Mouse (Mus musculus) C2C12 (cell line): ENCODE data around the gene Zfhx3. TPM values are rescaled to one million over a fixed set of nuclear protein-coding genes. Genes with fewer than 3 reads are reported as not detected.

Experiments used
- H3K27me3 ChIP-seq: one replicate; pipeline ENCODE4 v1.6.1; 2011; ENCODE audit not compliant: control insufficient read depth, insufficient read depth, insufficient read length
- H3K36me3 ChIP-seq: one replicate; pipeline ENCODE4 v1.6.1; 2011; ENCODE audit not compliant: control insufficient read depth, insufficient read depth
- H3K4me3 ChIP-seq: one replicate; pipeline ENCODE4 v1.5.1; 2011; ENCODE audit warnings: mild to moderate bottlenecking, control low read depth; ENCODE audit not compliant: poor library complexity, insufficient read depth, severe bottlenecking
- H3K79me2 ChIP-seq: one replicate; pipeline ENCODE4 v1.6.1; 2011; ENCODE audit not compliant: control insufficient read depth, insufficient read depth
- H3K79me3 ChIP-seq: one replicate; pipeline ENCODE4 v1.6.1; 2011; ENCODE audit warnings: low read depth, control low read depth
- H3ac ChIP-seq: one replicate; pipeline ENCODE3; 2011; ENCODE audit warnings: low read depth; ENCODE audit not compliant: control insufficient read depth, insufficient read length
- CEBPB ChIP-seq: IDR thresholded peaks from one replicate; pipeline ENCODE4 v1.6.1; 2011; ENCODE audit warnings: low read depth, mild to moderate bottlenecking, control low read depth, moderate library complexity
- CTCF ChIP-seq: IDR thresholded peaks from one replicate; pipeline ENCODE4 v1.5.1; 2011; ENCODE audit not compliant: control insufficient read depth, insufficient read depth, insufficient read length
- FOSL1 ChIP-seq: IDR thresholded peaks from one replicate; pipeline ENCODE4 v1.8.0; 2011; ENCODE audit warnings: mild to moderate bottlenecking, low read length; ENCODE audit not compliant: poor library complexity, insufficient read depth, severe bottlenecking
- MAX ChIP-seq: IDR thresholded peaks from one replicate; pipeline ENCODE4 v1.6.1; 2011; ENCODE audit warnings: mild to moderate bottlenecking, control low read depth
- MYOD1 ChIP-seq: IDR thresholded peaks from one replicate; pipeline ENCODE4 v1.6.1; 2011; ENCODE audit warnings: low read depth; ENCODE audit not compliant: control insufficient read depth, insufficient read length
- MYOG ChIP-seq: IDR thresholded peaks from one replicate; pipeline ENCODE4 v1.6.1; 2011; ENCODE audit not compliant: control insufficient read depth, insufficient read length; ENCODE audit errors: extremely low read depth
- USF1 ChIP-seq: IDR thresholded peaks from one replicate; pipeline ENCODE4 v1.6.1; 2011; ENCODE audit warnings: low read depth, mild to moderate bottlenecking, control low read depth, moderate library complexity
- polyA plus RNA-seq: library from polyadenylated mRNA; unstranded; fragments of >200 nt; fragmentation: generic; extraction: Trizol; gene quantifications from one replicate; pipeline ENCODE4 v1.2.1, GENCODE M21; 2012; ENCODE audit warnings: missing spikeins

Zfhx3 gene
- polyA plus RNA-seq, 1 experiment: 4.3 TPM

DNA sequence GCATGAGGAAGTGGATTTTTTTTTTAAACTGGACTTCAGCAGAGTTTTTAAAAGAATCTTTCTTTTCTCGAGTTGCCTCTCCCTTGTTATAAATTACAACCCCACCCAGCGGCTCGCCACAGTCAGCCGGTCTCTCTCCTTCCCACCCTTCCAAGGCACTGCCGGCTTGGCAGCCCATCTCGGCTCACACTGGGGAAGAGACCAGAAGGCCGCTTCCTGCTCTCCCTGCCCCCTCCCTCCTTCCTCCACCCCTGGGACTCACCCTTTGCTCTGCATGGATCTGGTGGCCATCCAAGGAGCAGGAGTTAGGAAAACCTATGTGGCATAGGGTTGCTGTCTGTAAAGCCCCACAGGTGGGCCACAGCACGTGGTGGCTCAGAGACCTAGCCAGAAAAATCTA is 705.1 kb downstream of the Zfhx3 start:
- no peaks in the 10 kb centered on the region for H3K36me3 ChIP-seq
- no peaks in the 10 kb centered on the region for H3K27me3 ChIP-seq
- no peak for TF ChIP-seq MAX
- no peak for TF ChIP-seq CTCF
- TF ChIP-seq FOSL1: no peak
- no peak for TF ChIP-seq CEBPB
- TF ChIP-seq USF1: no peak
- no peak for TF ChIP-seq MYOG
- no peak for TF ChIP-seq MYOD1
- H3ac ChIP-seq: no peak overlapping the region
- H3K79me2 ChIP-seq: no peaks in the 10 kb centered on the region
- no peaks in the 10 kb centered on the region for H3K79me3 ChIP-seq
- H3K4me3 ChIP-seq: no peak overlapping the region

DNA sequence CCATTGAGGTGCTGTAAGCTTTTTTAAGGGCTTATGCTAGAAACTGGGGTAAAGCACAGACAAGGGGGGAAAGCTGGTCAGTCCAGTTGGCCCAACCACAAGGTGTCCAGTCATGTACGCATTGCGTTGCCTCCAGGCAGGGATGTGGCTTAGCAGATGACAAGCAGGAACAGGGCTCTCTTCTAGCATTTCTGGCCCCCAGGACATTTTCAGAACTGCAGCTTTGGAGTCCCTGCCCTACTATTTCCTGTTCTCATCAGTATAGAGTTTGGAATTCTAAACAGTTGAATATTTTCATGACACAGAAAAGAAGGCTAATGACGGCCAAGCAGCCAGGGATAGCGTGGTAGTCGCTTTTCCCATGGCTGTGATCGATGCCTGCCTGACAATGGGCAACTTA is 706.5 kb downstream of the Zfhx3 start:
- no peaks in the 10 kb centered on the region for H3K79me3 ChIP-seq
- no peaks in the 10 kb centered on the region for H3K27me3 ChIP-seq
- H3K79me2 ChIP-seq: no peaks in the 10 kb centered on the region
- no peak overlapping the region for H3K4me3 ChIP-seq
- TF ChIP-seq USF1 (no peak), MYOG (no peak), FOSL1 (no peak), CEBPB (no peak), MYOD1 (no peak), CTCF (no peak), MAX (no peak)
- H3K36me3 ChIP-seq: no peaks in the 10 kb centered on the region
- H3ac ChIP-seq: no peak overlapping the region

DNA sequence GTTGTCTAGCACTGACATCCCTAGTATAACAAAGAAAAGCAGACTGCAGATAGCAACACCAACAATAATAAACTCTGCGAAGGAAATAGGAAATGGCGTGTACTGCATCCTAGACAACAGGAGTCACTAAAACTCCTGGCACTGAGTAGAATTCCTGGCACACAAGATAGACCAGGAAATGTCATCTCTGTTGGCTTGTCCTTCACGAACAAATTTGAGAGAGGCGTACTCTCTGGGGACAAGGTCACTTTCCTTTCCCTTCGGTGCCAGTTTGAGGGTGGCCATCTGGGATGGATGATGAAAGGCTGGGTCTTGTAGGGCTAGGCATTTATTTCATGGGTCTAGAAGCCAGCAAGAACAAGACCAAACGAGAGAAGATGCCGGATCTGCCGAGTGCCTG is 708.4 kb downstream of the Zfhx3 start:
- H3K4me3 ChIP-seq: no peak overlapping the region
- no peaks in the 10 kb centered on the region for H3K36me3 ChIP-seq
- H3K79me2 ChIP-seq: no peaks in the 10 kb centered on the region
- TF ChIP-seq MAX (no peak), MYOD1 (no peak)
- H3ac ChIP-seq: no peak overlapping the region
- no peaks in the 10 kb centered on the region for H3K27me3 ChIP-seq
- no peaks in the 10 kb centered on the region for H3K79me3 ChIP-seq

DNA sequence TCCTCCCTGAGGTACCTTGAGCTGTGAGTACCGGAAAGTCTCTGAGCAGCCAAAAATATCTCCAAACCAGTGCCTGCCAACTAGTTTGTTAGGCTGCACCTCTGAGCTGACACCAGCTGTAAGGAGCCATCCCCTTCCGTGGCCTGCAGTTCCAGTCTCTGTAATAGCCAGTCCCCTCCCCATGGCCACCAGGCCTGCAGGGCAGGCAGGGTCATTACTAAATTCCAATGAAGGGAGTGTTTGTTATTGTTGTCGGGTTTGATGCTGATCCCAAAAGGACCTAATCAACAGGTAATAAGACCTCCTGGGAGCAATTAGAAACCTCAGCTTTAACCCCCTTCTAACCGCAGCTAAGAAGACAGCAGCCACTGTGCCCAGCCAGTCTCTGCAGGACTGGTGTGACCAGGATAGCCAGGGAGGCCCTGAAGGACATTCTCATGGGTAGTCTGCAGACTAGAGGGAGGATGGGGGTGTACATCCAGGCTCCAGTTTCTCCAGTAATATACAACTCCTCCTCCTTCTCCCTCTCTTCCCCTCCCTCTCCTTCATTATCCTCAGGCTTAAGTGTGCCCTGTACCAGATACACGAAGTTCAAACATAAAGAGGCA is 719.1 kb downstream of the Zfhx3 start:
- H3K27me3 ChIP-seq: no peaks in the 10 kb centered on the region
- no peaks in the 10 kb centered on the region for H3K79me2 ChIP-seq
- TF ChIP-seq MYOD1 (no peak), MYOG (no peak), CEBPB (no peak), USF1 (no peak), FOSL1 (no peak), CTCF (no peak), MAX (no peak)
- H3K36me3 ChIP-seq: no peaks in the 10 kb centered on the region
- no peaks in the 10 kb centered on the region for H3K79me3 ChIP-seq
- H3ac ChIP-seq: no peak overlapping the region
- H3K4me3 ChIP-seq: no peak overlapping the region

DNA sequence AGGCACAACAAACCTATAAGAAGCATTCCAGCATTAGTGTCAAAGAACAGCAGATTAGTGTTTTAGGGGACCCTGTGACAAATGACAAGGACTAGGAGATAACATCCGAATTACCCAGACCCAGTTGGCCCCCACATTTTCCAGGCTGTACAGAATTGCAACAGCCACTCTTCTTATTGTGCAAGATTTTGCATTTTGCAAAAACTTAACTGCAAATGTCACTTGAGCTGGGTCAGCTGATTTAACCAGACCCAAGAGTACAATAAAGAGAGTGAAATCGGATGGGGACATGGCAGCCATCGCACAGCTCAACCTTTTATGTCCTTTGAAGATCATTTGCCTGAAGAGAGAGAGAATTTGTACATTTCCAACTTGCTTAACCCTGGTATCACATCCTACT is 720.3 kb downstream of the Zfhx3 start:
- Histone ChIP-seq H3K79me2 (no peaks in the 10 kb centered on the region), H3K4me3 (no peak overlapping the region), H3K79me3 (no peaks in the 10 kb centered on the region), H3ac (no peak overlapping the region), H3K27me3 (no peaks in the 10 kb centered on the region), H3K36me3 (no peaks in the 10 kb centered on the region)
- TF ChIP-seq CEBPB: no peak
- TF ChIP-seq USF1: no peak
- TF ChIP-seq CTCF: no peak
- TF ChIP-seq FOSL1: no peak
- no peak for TF ChIP-seq MAX
- TF ChIP-seq MYOG: no peak
- no peak for TF ChIP-seq MYOD1

DNA sequence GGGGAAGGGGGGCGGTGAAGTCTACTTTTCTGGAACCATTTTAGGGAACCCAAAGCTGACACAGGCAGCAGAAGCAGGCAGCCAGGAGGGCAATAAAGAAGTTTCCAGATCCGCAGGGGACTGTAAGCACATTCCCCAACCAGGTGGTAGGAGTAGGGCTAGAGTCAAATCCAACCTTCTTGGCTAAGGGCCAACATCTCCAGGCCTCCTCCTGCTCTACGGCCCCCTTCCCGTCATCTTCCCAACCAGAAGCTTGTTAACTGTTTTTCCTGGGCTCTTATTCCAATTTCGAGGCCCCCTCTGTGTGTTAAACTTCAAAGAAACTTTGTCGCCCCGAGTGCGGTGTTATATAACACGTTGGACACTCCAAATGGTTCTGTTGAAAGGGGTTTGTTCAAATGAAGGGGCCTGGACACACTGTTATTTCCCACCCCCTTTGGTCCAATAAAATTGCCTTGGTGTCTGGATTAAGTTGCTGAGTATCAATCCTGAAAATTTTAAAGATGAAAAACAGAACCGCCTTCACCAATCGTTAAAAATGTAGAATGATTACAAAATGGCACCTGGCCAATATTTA is 729.6 kb downstream of the Zfhx3 start:
- H3ac ChIP-seq: no peak overlapping the region
- no peak overlapping the region for H3K4me3 ChIP-seq
- no peaks in the 10 kb centered on the region for H3K27me3 ChIP-seq
- H3K36me3 ChIP-seq: no peaks in the 10 kb centered on the region
- no peaks in the 10 kb centered on the region for H3K79me3 ChIP-seq
- H3K79me2 ChIP-seq: no peaks in the 10 kb centered on the region
- TF ChIP-seq CTCF (no peak), MYOD1 (no peak), MAX (no peak)
